Mouse (Mus musculus): Measurements from ENCODE around the gene Gm28372. TPM values are rescaled to one million over a fixed set of nuclear protein-coding genes. Genes with fewer than 3 reads are reported as not detected.

Gene Gm28372
- polyA plus RNA-seq, 1 experiment from 2014 or later: not detected

- H3K27ac ChIP-seq (replicated peaks; ENCODE audit: low read depth, low read length): peak overlapping the region; percentile 76
- H3K9ac ChIP-seq (ENCODE audit: low read depth, low read length): peak overlapping the region; percentile 78
- peak overlapping the region; percentile 58 for H3K4me3 ChIP-seq (ENCODE audit: low read depth, low read length)
- H3K36me3 ChIP-seq (ENCODE audit: control insufficient read depth, insufficient read depth, low read length): peaks cover 24% of the 10 kb centered on the region
- H3K4me2 ChIP-seq (ENCODE audit: low read depth, low read length): peak overlapping the region; percentile 82
- no peaks in the 10 kb centered on the region for H3K27me3 ChIP-seq (replicated peaks; ENCODE audit: control insufficient read depth, insufficient read depth, low read length)
- ATAC-seq (ENCODE audit: low read depth) (no peak), DNase-seq (ENCODE audit: low spot score) (peak; percentile 34)
- 18% methylated on average over 11 of the region's 14 CpGs for WGBS
- peaks cover 6% of the 10 kb centered on the region for H3K4me1 ChIP-seq (ENCODE audit: control insufficient read depth, insufficient read depth, low read length)
- H3K9me3 ChIP-seq (ENCODE audit: control insufficient read depth, low read length): no peaks in the 10 kb centered on the region
These were observed 6.9 kb upstream of the Gm28372 start for GRCm38 (mm10) chr2:130398091-130398490.

DNA sequence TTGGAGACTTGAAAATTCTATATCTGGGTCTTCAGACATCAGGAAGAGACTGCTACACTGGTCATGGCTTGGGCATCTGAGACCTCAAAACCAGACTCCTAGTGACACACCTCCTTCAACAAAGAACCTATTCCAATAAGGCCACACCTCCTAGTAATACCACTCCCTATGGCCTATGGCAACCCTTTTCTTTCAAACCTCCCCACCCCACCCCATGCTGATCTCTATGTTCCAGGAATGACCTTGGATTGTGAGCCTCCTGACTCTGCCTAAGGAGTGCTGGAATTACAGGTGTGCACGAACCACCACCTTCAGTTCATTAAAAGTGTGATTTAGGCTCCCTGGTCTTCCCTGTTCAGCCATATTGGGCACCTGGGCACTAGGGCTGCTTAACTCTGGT is 5.0 kb upstream of the Gm28372 start:
- ATAC-seq (ENCODE audit: low read depth) (no peak), DNase-seq (ENCODE audit: low spot score) (no peak)
- H3K4me1 ChIP-seq (ENCODE audit: control insufficient read depth, insufficient read depth, low read length): peaks cover 6% of the 10 kb centered on the region
- H3K27ac ChIP-seq (replicated peaks; ENCODE audit: low read depth, low read length): no peak overlapping the region
- 82% methylated on average over 1 of the region's 1 CpGs for WGBS
- no peaks in the 10 kb centered on the region for H3K27me3 ChIP-seq (replicated peaks; ENCODE audit: control insufficient read depth, insufficient read depth, low read length)
- no peak overlapping the region for H3K9ac ChIP-seq (ENCODE audit: low read depth, low read length)
- H3K36me3 ChIP-seq (ENCODE audit: control insufficient read depth, insufficient read depth, low read length): 0 out of 2 replicates have a peak, but pooled peaks cover 6% of the 10 kb centered on the region
- no peak overlapping the region for H3K4me3 ChIP-seq (ENCODE audit: low read depth, low read length)
- H3K9me3 ChIP-seq (ENCODE audit: control insufficient read depth, low read length): no peaks in the 10 kb centered on the region
- no peak overlapping the region for H3K4me2 ChIP-seq (ENCODE audit: low read depth, low read length)

GRCm38 (mm10) chr2:130401891-130402290 is 3.1 kb upstream of the Gm28372 start:
- Histone ChIP-seq H3K4me1 (ENCODE audit: control insufficient read depth, insufficient read depth, low read length) (peaks cover 6% of the 10 kb centered on the region), H3K9ac (ENCODE audit: low read depth, low read length) (no peak overlapping the region), H3K4me2 (ENCODE audit: low read depth, low read length) (no peak overlapping the region), H3K27me3 (replicated peaks; ENCODE audit: control insufficient read depth, insufficient read depth, low read length) (no peaks in the 10 kb centered on the region), H3K4me3 (ENCODE audit: low read depth, low read length) (no peak overlapping the region), H3K9me3 (ENCODE audit: control insufficient read depth, low read length) (no peaks in the 10 kb centered on the region), H3K36me3 (ENCODE audit: control insufficient read depth, insufficient read depth, low read length) (no peaks in the 10 kb centered on the region), H3K27ac (replicated peaks; ENCODE audit: low read depth, low read length) (no peak overlapping the region)
- ATAC-seq (ENCODE audit: low read depth) (no peak), DNase-seq (ENCODE audit: low spot score) (no peak)
- 81% methylated on average over 4 of the region's 4 CpGs for WGBS

- 64% methylated on average over 1 of the region's 2 CpGs for WGBS
- Histone ChIP-seq H3K4me1 (ENCODE audit: control insufficient read depth, insufficient read depth, low read length) (peaks cover 12% of the 10 kb centered on the region), H3K36me3 (ENCODE audit: control insufficient read depth, insufficient read depth, low read length) (no peaks in the 10 kb centered on the region), H3K27me3 (replicated peaks; ENCODE audit: control insufficient read depth, insufficient read depth, low read length) (no peaks in the 10 kb centered on the region), H3K9me3 (ENCODE audit: control insufficient read depth, low read length) (no peaks in the 10 kb centered on the region), H3K27ac (replicated peaks; ENCODE audit: low read depth, low read length) (no peak within 1 kb of the TSS), H3K4me3 (ENCODE audit: low read depth, low read length) (no peak within 1 kb of the TSS), H3K9ac (ENCODE audit: low read depth, low read length) (no peak within 1 kb of the TSS), H3K4me2 (ENCODE audit: low read depth, low read length) (no peak within 1 kb of the TSS)
- no peak for ATAC-seq (ENCODE audit: low read depth)
- DNase-seq (ENCODE audit: low spot score): no peak
These were observed 1.1 kb downstream of the Gm28372 start, which contains the start of gene Tmem239 for GRCm38 (mm10) chr2:130406178-130406577. TSS of gene Tmem239 (plus strand) at chr2:130406478.

DNA sequence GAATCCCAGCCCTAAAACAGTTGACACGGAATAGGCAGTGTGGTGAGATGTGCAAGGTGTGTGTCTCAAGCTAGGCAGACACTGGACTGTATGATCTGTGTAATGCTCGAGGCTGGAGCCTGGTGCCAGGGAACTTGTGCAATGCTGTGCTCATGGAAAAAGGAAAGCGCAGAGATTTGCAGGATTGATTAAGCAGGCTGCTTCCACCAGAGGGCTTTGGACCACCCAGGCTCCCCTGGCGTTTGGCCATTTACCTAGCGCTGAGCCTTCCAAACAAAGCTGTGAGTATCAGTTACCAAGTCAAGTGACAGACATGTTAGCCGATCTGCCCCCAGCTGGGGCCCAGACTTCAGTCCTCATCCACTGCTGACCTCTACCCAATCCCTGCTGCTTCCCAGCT is 3.2 kb downstream of the Gm28372 start:
- H3K4me2 ChIP-seq (ENCODE audit: low read depth, low read length): no peak overlapping the region
- no peaks in the 10 kb centered on the region for H3K27me3 ChIP-seq (replicated peaks; ENCODE audit: control insufficient read depth, insufficient read depth, low read length)
- H3K36me3 ChIP-seq (ENCODE audit: control insufficient read depth, insufficient read depth, low read length): no peaks in the 10 kb centered on the region
- ATAC-seq (ENCODE audit: low read depth): peak; percentile 69
- H3K27ac ChIP-seq (replicated peaks; ENCODE audit: low read depth, low read length): peak overlapping the region; percentile 23; the same call in 1 of the 2 replicates
- no peaks in the 10 kb centered on the region for H3K9me3 ChIP-seq (ENCODE audit: control insufficient read depth, low read length)
- DNase-seq (ENCODE audit: low spot score): peak; percentile 85
- H3K9ac ChIP-seq (ENCODE audit: low read depth, low read length): no peak overlapping the region
- peaks cover 17% of the 10 kb centered on the region for H3K4me1 ChIP-seq (ENCODE audit: control insufficient read depth, insufficient read depth, low read length)
- H3K4me3 ChIP-seq (ENCODE audit: low read depth, low read length): no peak overlapping the region
- WGBS: 5% methylated on average over 6 of the region's 6 CpGs

- ATAC-seq (ENCODE audit: low read depth): peak; percentile 88
- DNase-seq (ENCODE audit: low spot score): peak; percentile 90
- no peak overlapping the region for H3K4me3 ChIP-seq (ENCODE audit: low read depth, low read length)
These were observed 6.8 kb downstream of the Gm28372 start for GRCm38 (mm10) chr2:130411558-130412495.

GRCm38 (mm10) chr2:130412775-130413174 is 7.7 kb downstream of the Gm28372 start:
- no peaks in the 10 kb centered on the region for H3K9me3 ChIP-seq (ENCODE audit: control insufficient read depth, low read length)
- WGBS: 82% methylated on average over 3 of the region's 3 CpGs
- H3K9ac ChIP-seq (ENCODE audit: low read depth, low read length): no peak overlapping the region
- ATAC-seq (ENCODE audit: low read depth) (no peak), DNase-seq (ENCODE audit: low spot score) (no peak)
- H3K27me3 ChIP-seq (replicated peaks; ENCODE audit: control insufficient read depth, insufficient read depth, low read length): no peaks in the 10 kb centered on the region
- no peak overlapping the region for H3K4me2 ChIP-seq (ENCODE audit: low read depth, low read length)
- peak overlapping the region; percentile 68 for H3K27ac ChIP-seq (replicated peaks; ENCODE audit: low read depth, low read length)
- H3K4me1 ChIP-seq (ENCODE audit: control insufficient read depth, insufficient read depth, low read length): peaks cover 16% of the 10 kb centered on the region
- no peak overlapping the region for H3K4me3 ChIP-seq (ENCODE audit: low read depth, low read length)
- no peaks in the 10 kb centered on the region for H3K36me3 ChIP-seq (ENCODE audit: control insufficient read depth, insufficient read depth, low read length)

More at GRCm38 (mm10) chr2:130411558-130412495, 6.8 kb downstream of the Gm28372 start:
- 33% methylated on average over 16 of the region's 16 CpGs for whole genome bisulfite sequencing
- H3K4me2 ChIP-seq (ENCODE audit: low read depth, low read length): no peak overlapping the region
- peak overlapping the region; percentile 78 for H3K27ac ChIP-seq (replicated peaks; ENCODE audit: low read depth, low read length)
- H3K9ac ChIP-seq (ENCODE audit: low read depth, low read length): no peak overlapping the region
- peaks cover 17% of the 10 kb centered on the region for H3K4me1 ChIP-seq (ENCODE audit: control insufficient read depth, insufficient read depth, low read length)
- no peaks in the 10 kb centered on the region for H3K9me3 ChIP-seq (ENCODE audit: control insufficient read depth, low read length)
- no peaks in the 10 kb centered on the region for H3K27me3 ChIP-seq (replicated peaks; ENCODE audit: control insufficient read depth, insufficient read depth, low read length)
- H3K36me3 ChIP-seq (ENCODE audit: control insufficient read depth, insufficient read depth, low read length): no peaks in the 10 kb centered on the region

- no peaks in the 10 kb centered on the region for H3K9me3 ChIP-seq (ENCODE audit: control insufficient read depth, low read length)
- no peaks in the 10 kb centered on the region for H3K27me3 ChIP-seq (replicated peaks; ENCODE audit: control insufficient read depth, insufficient read depth, low read length)
- H3K4me3 ChIP-seq (ENCODE audit: low read depth, low read length): no peak overlapping the region
- peaks cover 5% of the 10 kb centered on the region; the same call in 1 of the 2 replicates for H3K4me1 ChIP-seq (ENCODE audit: control insufficient read depth, insufficient read depth, low read length)
- no peak overlapping the region for H3K4me2 ChIP-seq (ENCODE audit: low read depth, low read length)
- WGBS: 79% methylated on average over 6 of the region's 6 CpGs
- DNase-seq (ENCODE audit: low spot score) (no peak), ATAC-seq (ENCODE audit: low read depth) (no peak)
- no peak overlapping the region for H3K9ac ChIP-seq (ENCODE audit: low read depth, low read length)
- no peak overlapping the region for H3K27ac ChIP-seq (replicated peaks; ENCODE audit: low read depth, low read length)
- H3K36me3 ChIP-seq (ENCODE audit: control insufficient read depth, insufficient read depth, low read length): peaks cover 9% of the 10 kb centered on the region
These were observed 9.2 kb downstream of the Gm28372 start for GRCm38 (mm10) chr2:130414094-130414856.
